Mouse (Mus musculus) forebrain, postnatal 0 days (tissue): ENCODE measurements around the gene Tmbim7. TPM values are rescaled to one million over a fixed set of nuclear protein-coding genes. Genes with fewer than 3 reads are reported as not detected.
"Not testable (repeated sequence)": the region's sequence is repeated elsewhere in the genome, so short reads cannot be mapped to it uniquely, and the experiment has no call there.

Experiments used
- ATAC-seq: fragments of 200-750 bp; cut with Nextera tagmentation; 2 replicates; pipeline ENCODE4 v1.8.0; 2017; ENCODE audit warnings: mild to moderate bottlenecking, moderate library complexity
- DNase-seq: peaks from one replicate; pipeline ENCODE4 v3.0.0-alpha.2; 2015
- H3K27ac ChIP-seq: fragments of 300-500 bp; sonication (generic); 2 replicates; pipeline ENCODE4 v1.5.1; 2014; ENCODE audit warnings: low read depth, mild to moderate bottlenecking, antibody characterized with exemption, low read length, moderate library complexity, mixed read lengths
- H3K27me3 ChIP-seq: fragments of 300-500 bp; sonication (generic); 2 replicates; pipeline ENCODE4 v1.6.1; 2014; ENCODE audit warnings: mild to moderate bottlenecking, low read length, mixed read lengths; ENCODE audit not compliant: insufficient read depth
- H3K36me3 ChIP-seq: fragments of 300-500 bp; sonication (generic); 2 replicates; pipeline ENCODE4 v1.6.1; 2014; ENCODE audit warnings: mild to moderate bottlenecking, moderate library complexity; ENCODE audit not compliant: insufficient read depth
- H3K4me1 ChIP-seq: fragments of 300-500 bp; sonication (generic); 2 replicates; pipeline ENCODE4 v1.6.1; 2014; ENCODE audit warnings: antibody characterized with exemption; ENCODE audit not compliant: insufficient read depth
- H3K4me2 ChIP-seq: fragments of 300-500 bp; sonication (generic); 2 replicates; pipeline ENCODE4 v1.6.1; 2014; ENCODE audit warnings: low read depth, mild to moderate bottlenecking, moderate library complexity
- H3K4me3 ChIP-seq: fragments of 300-500 bp; sonication (generic); 2 replicates; pipeline ENCODE4 v1.5.1; 2014; ENCODE audit warnings: low read depth, low read length, mixed read lengths
- H3K9ac ChIP-seq: fragments of 300-500 bp; sonication (generic); 2 replicates; pipeline ENCODE4 v1.6.1; 2014; ENCODE audit warnings: mild to moderate bottlenecking
- H3K9me3 ChIP-seq: fragments of 300-500 bp; sonication (generic); 2 replicates; pipeline ENCODE4 v1.6.1; 2016; ENCODE audit warnings: low read length
- CTCF ChIP-seq: sonication (generic); IDR thresholded peaks from 2 replicates; pipeline ENCODE4 v1.5.1; 2016; ENCODE audit warnings: antibody characterized with exemption, control low read depth, low read depth
- WGBS: fragments of 180-500 bp; shearing (Covaris S2); extraction: QIAGEN DNeasy Blood & Tissue Kit; methylation state at CpG from one replicate; pipeline ENCODE4 v1.1.7; 2014; 5-methylcytosine and 5-hydroxymethylcytosine counted together
- polyA plus RNA-seq: library from polyadenylated mRNA; unstranded; fragments of >200 nt; fragmentation: Nextera tagmentation; extraction: Ambion mirVana; gene quantifications from 2 replicates; pipeline ENCODE4 v1.2.1, GENCODE M21; 2015
- total RNA-seq: library from RNA; depleted of rRNA; stranded (reverse); fragments of >200 nt; gene quantifications from 2 replicates; pipeline ENCODE4 v1.2.3, GENCODE M21; 2014

The Tmbim7 gene
- total and polyA plus RNA-seq, 2 experiments from 2014 or later: not detected

- H3K9me3 ChIP-seq: no peaks in the 10 kb centered on the region
- DNase-seq (peak; percentile 76), ATAC-seq (peak; percentile 78)
- no peaks in the 10 kb centered on the region for H3K27me3 ChIP-seq
- H3K4me2 ChIP-seq: peak overlapping the region; percentile 66
- peak overlapping the region; percentile 86 for H3K9ac ChIP-seq
- H3K4me3 ChIP-seq: peak overlapping the region; percentile 82
- no peaks in the 10 kb centered on the region for H3K4me1 ChIP-seq
- peaks cover 5% of the 10 kb centered on the region for H3K36me3 ChIP-seq
- peak overlapping the region; percentile 88 for H3K27ac ChIP-seq
- WGBS: 3% methylated on average over 58 of the region's 60 CpGs
- TF ChIP-seq CTCF: peak; percentile 70
Measured at GRCm38 (mm10) chr5:3646991-3647707, 3.8 kb upstream of the Tmbim7 start.

GRCm38 (mm10) chr5:3647708-3648121, 3.3 kb upstream of the Tmbim7 start:
- peak overlapping the region; percentile 88 for H3K27ac ChIP-seq
- H3K4me3 ChIP-seq: peak overlapping the region; percentile 82
- H3K9me3 ChIP-seq: no peaks in the 10 kb centered on the region
- H3K9ac ChIP-seq: peak overlapping the region; percentile 86
- peak; percentile 35 for TF ChIP-seq CTCF
- ATAC-seq (peak; percentile 94), DNase-seq (peak; percentile 80)
- peaks cover 5% of the 10 kb centered on the region for H3K36me3 ChIP-seq
- 2% methylated on average over 38 of the region's 46 CpGs for WGBS
- peak overlapping the region; percentile 66 for H3K4me2 ChIP-seq
- H3K27me3 ChIP-seq: no peaks in the 10 kb centered on the region
- H3K4me1 ChIP-seq: no peaks in the 10 kb centered on the region

DNA sequence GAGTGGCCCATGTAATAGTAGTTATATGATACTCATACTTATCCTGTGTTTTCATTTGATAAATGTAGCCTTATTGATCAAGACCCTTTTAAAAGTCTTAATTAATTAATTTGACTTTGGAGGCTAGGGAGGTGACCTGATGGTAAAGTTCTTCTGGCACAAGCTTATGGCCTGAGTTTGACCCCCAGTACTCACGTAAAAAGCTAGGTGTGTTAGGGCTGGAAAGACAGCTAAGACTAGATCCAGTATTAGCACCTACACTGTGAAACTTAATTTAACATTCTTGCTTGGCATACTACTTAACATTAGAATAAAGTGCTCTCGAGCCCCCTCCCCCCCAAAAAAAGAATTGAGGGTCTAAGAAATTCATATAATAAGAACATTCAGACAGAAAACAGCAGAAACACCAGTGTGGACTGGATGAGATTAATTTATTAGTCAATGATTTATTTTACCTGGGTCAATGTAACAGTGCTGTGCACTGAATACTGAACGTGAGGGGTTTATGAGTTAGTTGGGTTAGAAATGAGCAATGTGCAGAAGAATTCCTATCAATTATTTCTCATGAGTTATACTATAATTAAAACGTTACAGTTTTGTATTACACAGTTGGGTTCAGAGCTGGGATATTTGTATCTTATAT, 2.7 kb upstream of the Tmbim7 start:
- Histone ChIP-seq H3K4me2 (peak overlapping the region; percentile 66; the same call in 1 of the 2 replicates), H3K27me3 (no peaks in the 10 kb centered on the region), H3K36me3 (peaks cover 2% of the 10 kb centered on the region), H3K27ac (no peak overlapping the region), H3K9ac (no peak overlapping the region), H3K4me1 (no peaks in the 10 kb centered on the region), H3K9me3 (no peaks in the 10 kb centered on the region), H3K4me3 (peak overlapping the region; percentile 82)
- ATAC-seq (no peak; the same call in 1 of the 2 replicates), DNase-seq (no peak)
- TF ChIP-seq CTCF: no peak
- WGBS: 51% methylated on average over 4 of the region's 4 CpGs

DNA sequence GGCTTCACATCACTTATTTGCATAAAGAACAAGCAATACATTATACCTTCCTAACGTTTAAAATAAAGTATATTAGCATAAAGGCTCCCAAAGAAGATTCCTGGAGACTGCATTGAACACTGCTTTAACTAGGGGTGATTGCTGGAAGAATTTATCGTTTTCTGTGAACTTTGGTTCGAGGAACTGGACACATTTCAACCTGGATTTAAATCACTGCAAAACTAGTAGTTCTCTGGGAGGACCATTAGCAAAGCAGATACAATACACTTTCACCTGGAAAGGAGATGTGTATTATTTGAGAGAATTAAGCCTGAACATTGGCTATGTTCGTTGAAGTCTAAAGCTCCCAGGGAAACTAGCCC, 2.2 kb upstream of the Tmbim7 start:
- Histone ChIP-seq H3K9me3 (no peaks in the 10 kb centered on the region), H3K27me3 (no peaks in the 10 kb centered on the region), H3K4me3 (no peak overlapping the region), H3K4me2 (no peak overlapping the region), H3K27ac (no peak overlapping the region), H3K4me1 (no peaks in the 10 kb centered on the region), H3K36me3 (no peaks in the 10 kb centered on the region; the same call in 1 of the 2 replicates), H3K9ac (no peak overlapping the region)
- 74% methylated on average over 4 of the region's 4 CpGs for WGBS
- no peak for DNase-seq
- no peak for ATAC-seq
- no peak for TF ChIP-seq CTCF

GRCm38 (mm10) chr5:3651621-3652020, 640 bp downstream of the Tmbim7 start:
- H3K9ac ChIP-seq: no peak overlapping the region
- no peaks in the 10 kb centered on the region for H3K36me3 ChIP-seq
- H3K9me3 ChIP-seq: no peaks in the 10 kb centered on the region
- no peaks in the 10 kb centered on the region for H3K27me3 ChIP-seq
- no peak for TF ChIP-seq CTCF
- H3K4me2 ChIP-seq: no peak overlapping the region
- ATAC-seq (no peak), DNase-seq (no peak)
- WGBS: 91% methylated on average over 5 of the region's 5 CpGs
- no peaks in the 10 kb centered on the region for H3K4me1 ChIP-seq
- H3K27ac ChIP-seq: no peak overlapping the region
- no peak overlapping the region for H3K4me3 ChIP-seq

GRCm38 (mm10) chr5:3652903-3653575, 2.1 kb downstream of the Tmbim7 start:
- not testable (repeated sequence) for DNase-seq, H3K4me3 ChIP-seq, H3K27ac ChIP-seq, H3K9ac ChIP-seq, H3K27me3 ChIP-seq, H3K9me3 ChIP-seq, H3K4me1 ChIP-seq, H3K36me3 ChIP-seq, H3K4me2 ChIP-seq, ATAC-seq
- WGBS: 94% methylated on average over 16 of the region's 25 CpGs

GRCm38 (mm10) chr5:3653801-3654200, 2.8 kb downstream of the Tmbim7 start:
- ATAC-seq (no peak), DNase-seq (no peak)
- TF ChIP-seq CTCF: no peak
- Histone ChIP-seq H3K27ac (no peak overlapping the region), H3K36me3 (no peaks in the 10 kb centered on the region), H3K27me3 (no peaks in the 10 kb centered on the region), H3K4me3 (no peak overlapping the region), H3K4me2 (no peak overlapping the region), H3K9ac (no peak overlapping the region), H3K9me3 (no peaks in the 10 kb centered on the region), H3K4me1 (no peaks in the 10 kb centered on the region)
- 88% methylated on average over 4 of the region's 4 CpGs for WGBS
